ENCODE assay signal across 9 mouse cellular contexts in genomic region chr13:57549743-57550142, GRCm38 (mm10).
DNase-seq lines count a peak whose midpoint lies in the region; ATAC-seq and TF ChIP-seq lines count a peak whose summit lies in the region.
"Had no signal": no experiment of that assay in that cellular context is flagged by ENCODE, and none has a peak within 500 bp of the region (broad histone marks: within the 10 kb centered on the region; RNA-seq: fewer than 3 reads in every experiment).

No protein-coding gene starts in this region.

- 36% methylated on average over 5 of the region's 5 CpGs for WGBS in liver, adult 2 months
- WGBS in liver, embryonic 11.5 days: 31% methylated on average over 5 of the region's 5 CpGs
- 21% methylated on average over 5 of the region's 5 CpGs for WGBS in forebrain, embryonic 15.5 days
- 29% methylated on average over 5 of the region's 5 CpGs for WGBS in neural tube, embryonic 13.5 days

- H3K27me3 ChIP-seq in liver, adult 2 months (ENCODE audit: control insufficient read depth, insufficient read depth, low read length): no peaks in the 10 kb centered on the region
- H3K27me3 ChIP-seq in liver, embryonic 11.5 days (replicated peaks; ENCODE audit: control insufficient read depth, insufficient read depth, low read length): no peaks in the 10 kb centered on the region
- no peaks in the 10 kb centered on the region for H3K27me3 ChIP-seq in forebrain, embryonic 15.5 days
- no peaks in the 10 kb centered on the region for H3K27me3 ChIP-seq in neural tube, embryonic 13.5 days
- H3K27me3 ChIP-seq: megakaryocyte, embryonic 14.5 days had no signal

- TF ChIP-seq CTCF in liver, adult 2 months (IDR thresholded peaks at IDR 0.05; ENCODE audit: low read depth, low read length): no peak

- no peaks in the 10 kb centered on the region for H3K36me3 ChIP-seq in liver, adult 2 months (ENCODE audit: control insufficient read depth, insufficient read depth, low read length)
- H3K36me3 ChIP-seq in liver, embryonic 11.5 days (ENCODE audit: control insufficient read depth, insufficient read depth, low read length): no peaks in the 10 kb centered on the region
- H3K36me3 ChIP-seq in forebrain, embryonic 15.5 days: no peaks in the 10 kb centered on the region
- no peaks in the 10 kb centered on the region for H3K36me3 ChIP-seq in neural tube, embryonic 13.5 days

- TF ChIP-seq POLR2A in liver, adult 2 months (IDR thresholded peaks at IDR 0.05; ENCODE audit: extremely low read depth, insufficient read depth, low read length): no peak

- H3K4me2 ChIP-seq in liver, embryonic 11.5 days: no peak overlapping the region
- H3K4me2 ChIP-seq in forebrain, embryonic 15.5 days (replicated peaks): no peak overlapping the region
- H3K4me2 ChIP-seq in neural tube, embryonic 13.5 days: no peak overlapping the region

- H3K4me1 ChIP-seq in liver, adult 2 months (ENCODE audit: control insufficient read depth, insufficient read depth, low read length): no peaks in the 10 kb centered on the region
- H3K4me1 ChIP-seq in liver, embryonic 11.5 days (replicated peaks; ENCODE audit: control insufficient read depth, insufficient read depth, low read length): no peaks in the 10 kb centered on the region
- H3K4me1 ChIP-seq in forebrain, embryonic 15.5 days: peaks cover 10% of the 10 kb centered on the region
- H3K4me1 ChIP-seq in neural tube, embryonic 13.5 days (replicated peaks): peaks cover 8% of the 10 kb centered on the region; the same call in 1 of the 2 replicates
- H3K4me1 ChIP-seq: megakaryocyte, embryonic 14.5 days had no signal

- DNase-seq in cerebellum, postnatal 10 days: peak; percentile 41 to 51
- DNase-seq in cerebellum, adult 11 months: no peak
- DNase-seq in liver, adult 2 months (ENCODE audit: extremely low read depth, low read depth, low spot score): peak; percentile 1
- DNase-seq in liver, embryonic 11.5 days (ENCODE audit: low spot score): no peak
- DNase-seq in testis, postnatal 14 days (ENCODE audit: low spot score): no peak
- no peak for DNase-seq in frontal cortex, postnatal 36 days (ENCODE audit: low spot score in 2 of 2)

- no peaks in the 10 kb centered on the region for H3K9me3 ChIP-seq in liver, embryonic 11.5 days (ENCODE audit: control insufficient read depth, low read length)
- H3K9me3 ChIP-seq in forebrain, embryonic 15.5 days: no peaks in the 10 kb centered on the region
- no peaks in the 10 kb centered on the region for H3K9me3 ChIP-seq in neural tube, embryonic 13.5 days

- no peak for ATAC-seq in liver, embryonic 11.5 days (replicated peaks; ENCODE audit: low FRiP score)
- 0 out of 2 replicates have a peak, but pooled peaks have one; percentile 41 for ATAC-seq in forebrain, embryonic 15.5 days (replicated peaks)
- peak; percentile 40; the same call in 1 of the 2 replicates for ATAC-seq in neural tube, embryonic 13.5 days (ENCODE audit: low read depth)

- no peak overlapping the region for H3K27ac ChIP-seq in liver, adult 2 months (replicated peaks; ENCODE audit: insufficient read depth, low read depth, low read length)
- no peak overlapping the region for H3K27ac ChIP-seq in liver, embryonic 11.5 days (ENCODE audit: low read depth, low read length)
- no peak overlapping the region for H3K27ac ChIP-seq in forebrain, embryonic 15.5 days (replicated peaks)
- H3K27ac ChIP-seq in neural tube, embryonic 13.5 days (replicated peaks): no peak overlapping the region

- no peak overlapping the region for H3K4me3 ChIP-seq in liver, adult 2 months (ENCODE audit: insufficient read depth, low read depth, low read length)
- no peak overlapping the region for H3K4me3 ChIP-seq in liver, embryonic 11.5 days (ENCODE audit: low read depth, low read length)
- no peak overlapping the region for H3K4me3 ChIP-seq in forebrain, embryonic 15.5 days
- no peak overlapping the region for H3K4me3 ChIP-seq in neural tube, embryonic 13.5 days
- H3K4me3 ChIP-seq: megakaryocyte, embryonic 14.5 days had no signal

- H3K9ac ChIP-seq in liver, adult 2 months (ENCODE audit: low read depth, low read length): no peak overlapping the region
- H3K9ac ChIP-seq in liver, embryonic 11.5 days (ENCODE audit: low read depth, low read length): no peak overlapping the region
- no peak overlapping the region for H3K9ac ChIP-seq in forebrain, embryonic 15.5 days (replicated peaks)
- no peak overlapping the region for H3K9ac ChIP-seq in neural tube, embryonic 13.5 days

- H3K79me2 ChIP-seq in liver, adult 2 months (ENCODE audit: control insufficient read depth, insufficient read depth, low read length): no peaks in the 10 kb centered on the region

Comparison
In these comparisons a context has a peak if more than half of its experiments do, and no peak if none do; other contexts are left out.
1. DNase-seq: peak in cerebellum, postnatal 10 days (2 of 2) and liver, adult 2 months (single experiment); none in cerebellum, adult 11 months (single experiment), liver, embryonic 11.5 days (single experiment), testis, postnatal 14 days (single experiment) and frontal cortex, postnatal 36 days (0 of 2).